Mouse (Mus musculus) forebrain, embryonic 11.5 days (tissue): ENCODE measurements around the gene Ncam1. TPM values are rescaled to one million over a fixed set of nuclear protein-coding genes. Genes with fewer than 3 reads are reported as not detected.

Experiments used
- ATAC-seq: fragments of 200-750 bp; cut with Nextera tagmentation; replicated peaks from 2 replicates; pipeline ENCODE4 v1.8.0; 2017; ENCODE audit warnings: moderate TSS enrichment; ENCODE audit not compliant: low FRiP score
- DNase-seq: peaks from one replicate; pipeline ENCODE4 v3.0.0-alpha.2; 2017; ENCODE audit warnings: low spot score
- H3K27ac ChIP-seq: fragments of 300-500 bp; sonication (generic); 2 replicates; pipeline ENCODE4 v1.5.1; 2014; ENCODE audit warnings: low read depth, low read length
- H3K27me3 ChIP-seq: fragments of 300-500 bp; sonication (generic); 2 replicates; pipeline ENCODE4 v1.6.1; 2014; ENCODE audit warnings: mild to moderate bottlenecking, low read length, mixed read lengths; ENCODE audit not compliant: control insufficient read depth, insufficient read depth
- H3K36me3 ChIP-seq: fragments of 300-500 bp; sonication (generic); 2 replicates; pipeline ENCODE4 v1.6.1; 2014; ENCODE audit warnings: mild to moderate bottlenecking, low read length, moderate library complexity, mixed read lengths; ENCODE audit not compliant: control insufficient read depth, insufficient read depth
- H3K4me1 ChIP-seq: fragments of 300-500 bp; sonication (generic); replicated peaks from 2 replicates; pipeline ENCODE4 v1.6.1; 2014; ENCODE audit warnings: low read length, mixed read lengths; ENCODE audit not compliant: control insufficient read depth, insufficient read depth
- H3K4me2 ChIP-seq: fragments of 300-500 bp; sonication (generic); 2 replicates; pipeline ENCODE4 v1.6.1; 2014; ENCODE audit warnings: low read depth, mild to moderate bottlenecking, low read length, moderate library complexity, mixed read lengths; ENCODE audit not compliant: severe bottlenecking
- H3K4me3 ChIP-seq: fragments of 300-500 bp; sonication (generic); 2 replicates; pipeline ENCODE4 v1.5.1; 2014; ENCODE audit warnings: low read depth, low read length
- H3K9ac ChIP-seq: fragments of 300-500 bp; sonication (generic); 2 replicates; pipeline ENCODE4 v1.6.1; 2014; ENCODE audit warnings: low read length
- H3K9me3 ChIP-seq: fragments of 300-500 bp; sonication (generic); 2 replicates; pipeline ENCODE4 v1.6.1; 2016; ENCODE audit warnings: low read length, mixed read lengths; ENCODE audit not compliant: control insufficient read depth
- WGBS: fragments of 180-500 bp; shearing (Covaris S2); extraction: QIAGEN DNeasy Blood & Tissue Kit; methylation state at CpG from one replicate; pipeline ENCODE4 v1.1.7; 2014; 5-methylcytosine and 5-hydroxymethylcytosine counted together
- polyA plus RNA-seq: library from polyadenylated mRNA; unstranded; fragments of >200 nt; fragmentation: Nextera tagmentation; extraction: Ambion mirVana; gene quantifications from 2 replicates; pipeline ENCODE4 v1.2.1, GENCODE M21; 2014

Gene Ncam1
- polyA plus RNA-seq, 1 experiment from 2014 or later: 69.6 TPM

DNA sequence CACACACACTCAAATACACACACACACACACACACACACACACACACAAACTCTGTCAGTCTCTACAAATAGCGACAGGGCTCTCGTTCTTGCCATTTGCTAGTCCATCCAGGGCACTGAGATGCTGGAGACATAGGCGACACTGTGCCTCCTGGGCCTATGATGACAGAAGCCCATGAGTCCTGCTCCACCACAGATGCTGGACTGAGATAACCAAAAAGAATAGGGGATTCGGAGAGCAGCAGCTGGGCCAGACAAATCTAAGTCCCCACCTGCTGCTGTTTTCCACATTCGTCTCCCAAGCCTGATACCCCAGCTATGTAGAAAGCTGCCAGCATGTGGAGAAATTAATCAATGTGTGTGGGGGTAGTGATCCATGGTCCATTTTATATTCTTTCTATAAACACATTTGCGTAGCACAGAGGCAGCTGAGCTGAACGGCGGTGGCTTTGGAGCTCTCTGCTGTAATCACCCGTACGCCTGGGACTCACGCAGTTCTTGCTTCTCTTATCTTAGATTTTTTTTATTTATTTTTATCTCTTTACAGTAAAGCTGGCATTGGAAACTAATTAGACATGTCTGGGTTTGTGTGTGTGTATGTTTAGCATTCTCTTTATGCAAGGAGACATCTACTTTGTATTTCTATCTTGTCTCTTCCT is 162.9 kb downstream of the Ncam1 start:
- no peak overlapping the region for H3K27ac ChIP-seq
- no peaks in the 10 kb centered on the region for H3K9me3 ChIP-seq
- DNase-seq (no peak), ATAC-seq (no peak)
- no peaks in the 10 kb centered on the region for H3K36me3 ChIP-seq
- H3K4me1 ChIP-seq: no peaks in the 10 kb centered on the region
- no peak overlapping the region for H3K4me3 ChIP-seq
- no peak overlapping the region for H3K9ac ChIP-seq
- 89% methylated on average over 11 of the region's 11 CpGs for WGBS
- H3K4me2 ChIP-seq: no peak overlapping the region
- no peaks in the 10 kb centered on the region for H3K27me3 ChIP-seq

DNA sequence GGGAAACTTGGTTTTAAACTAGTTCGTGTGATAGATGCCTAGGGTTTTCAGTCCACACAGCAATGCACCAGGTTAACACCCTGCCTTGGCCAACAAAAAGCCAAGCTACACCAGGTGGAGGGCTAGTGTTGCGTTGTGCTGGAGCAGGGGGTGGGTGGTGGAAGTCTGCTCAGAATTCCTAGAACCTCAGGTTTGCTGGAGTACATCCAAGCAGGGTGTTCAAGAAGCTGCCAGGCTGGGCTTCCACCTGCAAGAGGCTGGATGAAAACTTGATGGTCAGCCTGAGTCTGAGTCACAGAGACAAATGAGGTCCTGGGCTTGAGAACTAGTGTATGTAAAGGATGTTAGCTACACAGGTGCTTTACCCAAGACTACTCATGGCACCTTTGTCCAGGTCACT is 166.1 kb downstream of the Ncam1 start:
- H3K27me3 ChIP-seq: no peaks in the 10 kb centered on the region
- H3K4me2 ChIP-seq: no peak overlapping the region
- H3K9ac ChIP-seq: no peak overlapping the region
- H3K9me3 ChIP-seq: no peaks in the 10 kb centered on the region
- WGBS: 89% methylated on average over 2 of the region's 2 CpGs
- no peaks in the 10 kb centered on the region for H3K36me3 ChIP-seq
- DNase-seq (no peak), ATAC-seq (no peak)
- no peak overlapping the region for H3K4me3 ChIP-seq
- no peak overlapping the region for H3K27ac ChIP-seq
- H3K4me1 ChIP-seq: no peaks in the 10 kb centered on the region

- no peak overlapping the region for H3K4me3 ChIP-seq
- no peaks in the 10 kb centered on the region for H3K36me3 ChIP-seq
- no peak for ATAC-seq
- no peak overlapping the region for H3K9ac ChIP-seq
- H3K9me3 ChIP-seq: no peaks in the 10 kb centered on the region
- H3K27ac ChIP-seq: no peak overlapping the region
- DNase-seq: no peak
- no peaks in the 10 kb centered on the region for H3K4me1 ChIP-seq
- H3K27me3 ChIP-seq: no peaks in the 10 kb centered on the region
- no peak overlapping the region for H3K4me2 ChIP-seq
- 78% methylated on average over 2 of the region's 2 CpGs for WGBS
Observed at GRCm38 (mm10) chr9:49630336-49630735, 168.4 kb downstream of the Ncam1 start.

GRCm38 (mm10) chr9:49624910-49625309 is 173.8 kb downstream of the Ncam1 start:
- Histone ChIP-seq H3K27me3 (no peaks in the 10 kb centered on the region), H3K4me2 (no peak overlapping the region), H3K9ac (no peak overlapping the region), H3K4me1 (no peaks in the 10 kb centered on the region), H3K27ac (no peak overlapping the region), H3K9me3 (no peaks in the 10 kb centered on the region), H3K36me3 (no peaks in the 10 kb centered on the region), H3K4me3 (no peak overlapping the region)
- ATAC-seq (no peak), DNase-seq (no peak)
- WGBS: 89% methylated on average over 6 of the region's 6 CpGs

GRCm38 (mm10) chr9:49623934-49624505 is 174.7 kb downstream of the Ncam1 start:
- ATAC-seq (0 out of 2 replicates have a peak, but pooled peaks have one; percentile 66), DNase-seq (no peak)
- Histone ChIP-seq H3K36me3 (no peaks in the 10 kb centered on the region), H3K9me3 (no peaks in the 10 kb centered on the region), H3K4me1 (no peaks in the 10 kb centered on the region), H3K4me3 (no peak overlapping the region), H3K27ac (peak overlapping the region; percentile 19; the same call in 1 of the 2 replicates), H3K4me2 (no peak overlapping the region), H3K9ac (no peak overlapping the region), H3K27me3 (no peaks in the 10 kb centered on the region)
- WGBS: 22% methylated on average over 3 of the region's 3 CpGs

DNA sequence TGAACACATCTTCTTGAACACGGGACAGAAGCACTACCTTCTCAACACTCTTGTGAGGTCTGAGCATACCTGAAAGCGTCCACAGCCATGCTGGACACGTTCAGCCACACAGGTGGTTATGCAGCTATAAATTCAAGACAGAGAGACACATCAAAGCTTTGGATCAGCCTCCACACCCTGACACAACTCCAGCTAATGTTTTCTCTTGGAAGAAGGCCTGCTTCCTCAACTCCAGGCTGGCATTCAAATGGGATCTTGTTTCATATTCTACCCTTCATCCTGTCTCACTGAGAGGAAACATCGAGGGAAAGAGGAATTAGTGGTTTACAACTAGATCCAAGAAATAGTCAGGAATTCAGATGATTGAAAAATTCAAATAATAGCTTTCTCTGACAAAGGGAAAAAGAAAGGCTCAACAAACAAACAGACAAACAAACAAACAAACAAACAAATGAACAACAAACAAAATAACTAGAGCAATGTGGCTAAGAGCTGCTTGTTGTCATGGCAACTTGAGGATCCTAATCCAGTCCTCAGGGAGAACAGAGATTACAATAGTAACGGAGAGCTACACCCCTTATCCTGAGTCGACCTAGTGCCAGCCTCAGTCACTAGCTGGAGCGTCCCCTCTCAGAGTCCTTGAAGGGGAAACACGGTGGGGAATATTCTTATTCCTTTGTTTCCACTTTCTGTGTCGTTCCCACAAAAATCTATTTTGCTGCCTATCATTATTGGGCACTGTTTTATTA is 175.6 kb downstream of the Ncam1 start:
- ATAC-seq (no peak), DNase-seq (no peak)
- Histone ChIP-seq H3K4me2 (no peak overlapping the region), H3K4me3 (no peak overlapping the region), H3K9me3 (no peaks in the 10 kb centered on the region), H3K36me3 (no peaks in the 10 kb centered on the region), H3K27ac (no peak overlapping the region), H3K4me1 (no peaks in the 10 kb centered on the region), H3K27me3 (no peaks in the 10 kb centered on the region), H3K9ac (no peak overlapping the region)
- 61% methylated on average over 9 of the region's 9 CpGs for WGBS

DNA sequence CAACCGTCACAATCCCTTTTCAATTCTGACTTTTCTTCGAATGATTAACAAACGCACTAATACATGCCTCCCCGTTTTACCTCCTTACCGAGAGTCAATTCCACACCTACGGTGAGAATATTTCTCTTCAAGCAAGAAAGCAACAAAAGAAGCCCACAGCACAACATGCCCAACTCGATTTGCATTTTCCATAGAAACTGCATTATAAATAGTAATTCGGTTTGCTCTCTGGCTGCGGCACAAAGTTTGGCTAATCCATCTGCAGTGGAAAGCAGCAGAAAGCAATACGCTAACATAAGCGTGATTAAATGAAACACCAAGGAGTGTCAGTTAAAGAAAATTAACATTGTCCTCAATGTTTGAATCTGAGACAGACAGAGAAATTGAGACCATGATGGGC is 177.0 kb downstream of the Ncam1 start:
- no peaks in the 10 kb centered on the region for H3K9me3 ChIP-seq
- no peak for DNase-seq
- ATAC-seq: no peak
- no peak overlapping the region for H3K27ac ChIP-seq
- no peaks in the 10 kb centered on the region for H3K36me3 ChIP-seq
- H3K27me3 ChIP-seq: no peaks in the 10 kb centered on the region
- no peaks in the 10 kb centered on the region for H3K4me1 ChIP-seq
- no peak overlapping the region for H3K4me3 ChIP-seq
- H3K9ac ChIP-seq: no peak overlapping the region
- WGBS: 90% methylated on average over 11 of the region's 11 CpGs
- H3K4me2 ChIP-seq: no peak overlapping the region

GRCm38 (mm10) chr9:49618699-49619392 is 179.9 kb downstream of the Ncam1 start:
- Histone ChIP-seq H3K27me3 (no peaks in the 10 kb centered on the region), H3K9ac (no peak overlapping the region), H3K9me3 (no peaks in the 10 kb centered on the region), H3K4me2 (no peak overlapping the region), H3K36me3 (no peaks in the 10 kb centered on the region), H3K4me3 (no peak overlapping the region), H3K4me1 (no peaks in the 10 kb centered on the region), H3K27ac (no peak overlapping the region)
- DNase-seq (no peak), ATAC-seq (no peak)
- 88% methylated on average over 9 of the region's 9 CpGs for WGBS
